Mouse (Mus musculus) sigmoid colon, adult 10 weeks (tissue): ENCODE data around the gene Acot7. TPM values are rescaled to one million over a fixed set of nuclear protein-coding genes. Genes with fewer than 3 reads are reported as not detected.

ENCODE experiments used
- polyA plus RNA-seq: library from polyadenylated mRNA; stranded (reverse); fragments of 350-450 nt; fragmentation: Illumina TruSeq; extraction: RNeasy Lipid Tissue Mini Kit (QIAGEN cat#74804); gene quantifications from one replicate; pipeline ENCODE4 v1.2.3, GENCODE M21; 2014; ENCODE audit warnings: low read depth, low replicate concordance

Acot7 gene
- 2.2 TPM for polyA plus RNA-seq

DNA sequence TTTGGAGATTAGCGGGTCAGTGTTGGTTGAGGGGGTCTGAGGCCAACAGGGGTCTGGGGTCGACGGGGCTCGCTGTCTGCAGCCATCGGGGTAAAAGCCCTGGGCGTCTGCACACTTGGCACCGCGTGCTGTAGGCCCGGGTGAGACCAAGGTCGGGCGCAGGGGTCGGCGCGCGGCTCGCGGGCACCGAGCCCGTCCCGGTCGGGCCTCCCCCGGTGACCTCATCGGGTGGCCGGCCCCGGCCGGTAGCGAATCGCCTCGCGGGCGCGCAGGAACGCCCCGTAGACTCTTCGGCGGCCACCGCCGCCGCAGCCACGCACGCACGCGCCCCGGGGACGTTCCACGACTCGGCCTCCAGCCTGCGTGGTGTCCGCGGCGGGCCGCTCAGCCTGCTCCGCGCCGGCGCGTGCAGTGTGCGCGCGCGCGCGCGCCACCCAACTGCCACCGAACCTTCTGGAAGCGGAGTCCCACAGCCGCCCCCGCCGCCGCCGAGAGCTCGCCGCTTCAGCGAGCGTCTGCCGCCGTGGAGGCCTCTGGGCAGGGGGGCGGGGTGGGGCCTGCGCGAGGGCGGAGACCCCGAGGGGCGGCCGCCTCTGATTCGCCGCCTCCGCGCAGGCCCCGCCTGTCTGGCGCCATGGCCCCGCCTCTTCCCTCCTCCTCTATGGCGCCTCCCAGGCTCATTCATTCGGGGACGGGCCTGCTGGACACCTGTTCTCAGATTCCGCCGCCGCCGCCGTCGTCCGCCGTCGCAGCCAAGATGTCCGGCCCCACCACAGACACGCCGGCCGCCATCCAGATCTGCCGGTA is at the start of gene Acot7:
Gene Acot7, plus strand, starts transcription at position 598 of the 807 bp plus-strand sequence.

DNA sequence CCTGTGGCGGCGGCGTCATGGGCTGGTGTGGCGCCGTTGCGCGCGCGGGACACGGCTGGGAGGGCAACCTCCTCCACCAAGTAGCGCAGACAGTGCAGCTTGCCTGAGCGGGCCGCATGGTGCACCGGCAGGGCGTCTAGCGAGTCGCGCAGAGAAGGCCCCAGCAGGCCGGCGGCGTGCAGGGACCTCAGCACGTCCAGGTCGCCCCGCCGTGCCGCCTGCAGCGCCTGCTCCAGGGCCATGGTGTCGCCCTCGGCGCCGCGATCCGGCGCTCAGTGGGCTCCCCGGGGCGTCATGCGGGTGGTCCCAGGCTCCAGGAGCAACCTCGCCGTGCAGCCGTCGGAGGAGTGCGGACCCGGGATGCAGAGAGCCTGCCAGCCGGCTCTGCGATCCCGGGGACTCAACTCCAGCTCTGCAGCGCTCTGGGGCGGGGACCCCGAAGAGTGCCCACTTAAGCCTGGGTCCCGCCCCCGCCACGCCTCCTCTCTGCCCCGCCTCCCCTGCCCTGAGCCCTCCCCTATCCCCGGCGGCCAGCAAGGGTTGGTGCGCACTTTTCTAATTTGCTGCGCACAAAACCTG is 25.9 kb upstream of the Acot7 start, which contains the start of gene Espn:
Gene Espn, minus strand, starts transcription at position 406 of the 579 bp plus-strand sequence.

DNA sequence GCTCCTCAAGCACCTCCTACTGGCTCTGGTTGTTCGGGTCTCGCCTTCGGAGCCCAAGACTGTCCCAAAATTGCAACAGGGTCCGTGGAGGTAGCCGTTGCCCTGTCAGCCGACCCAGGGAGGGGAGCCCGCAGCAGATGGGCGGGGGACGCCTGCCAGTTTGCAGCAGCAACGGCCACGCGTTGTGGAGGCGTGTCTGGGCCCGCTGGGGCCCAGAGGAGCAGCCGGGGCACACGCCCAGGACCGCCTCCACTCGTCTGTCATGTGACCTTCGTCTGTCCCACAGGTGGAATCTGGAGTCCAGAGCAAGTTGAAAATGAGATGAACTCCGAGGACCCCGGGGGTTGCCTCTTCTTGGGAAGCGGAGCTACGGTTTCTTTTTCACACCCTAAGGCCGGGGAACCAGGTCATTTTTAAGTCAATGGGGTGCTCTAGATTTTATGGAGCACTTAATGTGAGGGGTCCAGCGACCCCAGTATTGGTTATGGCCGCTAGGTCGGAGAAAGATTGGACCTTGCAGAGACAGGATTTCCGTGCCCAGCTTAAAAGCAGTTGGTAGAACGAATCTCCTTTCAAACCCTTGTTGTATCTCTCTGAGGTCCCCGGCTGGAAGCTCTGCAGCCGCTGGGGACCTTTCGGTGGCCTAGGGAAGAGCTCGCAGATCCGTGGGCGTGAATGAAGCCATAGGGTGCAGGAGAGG is 19.2 kb upstream of the Acot7 start, which contains the start of gene Hes2:
Gene Hes2, plus strand, starts transcription at position 283 of the 700 bp plus-strand sequence.

GRCm38 (mm10) chr4:152273621-152274236 is 95.8 kb downstream of the Acot7 start, which contains the start of gene Gpr153:
Gene Gpr153 (plus strand): TSS chr4:152274232.

DNA sequence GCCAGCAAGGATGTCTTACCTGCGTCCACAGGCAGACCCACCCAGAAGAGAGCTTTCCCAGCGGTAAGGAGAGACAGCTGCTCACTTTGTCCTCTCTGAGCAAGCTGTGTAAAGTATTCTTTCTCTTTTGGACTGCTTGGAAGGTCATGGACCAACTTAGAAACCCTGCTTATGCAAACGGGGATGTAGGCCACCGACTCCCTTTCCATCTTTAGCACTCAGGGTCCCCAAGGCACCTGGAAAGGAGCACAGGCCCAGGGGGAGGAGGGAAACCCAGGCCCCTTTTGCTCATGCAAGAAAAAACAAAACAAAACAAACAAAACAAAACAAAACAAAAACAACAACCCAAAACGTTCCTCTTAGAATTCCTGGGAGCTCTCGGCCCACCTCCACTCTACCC is 113.6 kb downstream of the Acot7 start, which contains the start of gene Hes3:
Gene Hes3, minus strand, starts transcription at position 101 of the 400 bp plus-strand sequence.

GRCm38 (mm10) chr4:152296874-152297861 is 119.2 kb downstream of the Acot7 start, which contains the start of gene Icmt:
Gene Icmt (plus strand): TSS chr4:152297227.

GRCm38 (mm10) chr4:152318517-152319234 is 140.7 kb downstream of the Acot7 start, which contains the start of gene Rnf207:
Gene Rnf207 (minus strand): TSS chr4:152318993.

Other genes with a start within 250 kb of the Acot7 start
- 34.9 TPM for gene Dnajc11, start 244.4 kb upstream of the Acot7 start, polyA plus RNA-seq
- 0.60 TPM for gene Thap3, start 189.1 kb upstream of the Acot7 start, polyA plus RNA-seq
- gene Phf13, start 181.9 kb upstream of the Acot7 start, polyA plus RNA-seq, result 10.5 TPM
- 2.9 TPM for gene Klhl21, start 169.3 kb upstream of the Acot7 start, polyA plus RNA-seq
- gene Zbtb48, start 150.5 kb upstream of the Acot7 start, polyA plus RNA-seq, result 2.0 TPM
- gene Tas1r1, start 139.6 kb upstream of the Acot7 start, polyA plus RNA-seq, result not detected
- gene Nol9, start 138.8 kb upstream of the Acot7 start, polyA plus RNA-seq, result 11.6 TPM
- not detected for gene Plekhg5, start 105.6 kb upstream of the Acot7 start, polyA plus RNA-seq
- gene Tnfrsf25, start 62.2 kb upstream of the Acot7 start, polyA plus RNA-seq, result not detected
- 4.1 TPM for gene Espn, start 25.8 kb upstream of the Acot7 start, polyA plus RNA-seq
- gene Hes2, start 19.3 kb upstream of the Acot7 start, polyA plus RNA-seq, result 1.7 TPM
- gene Gpr153, start 96.1 kb downstream of the Acot7 start, polyA plus RNA-seq, result 2.1 TPM
- not detected for gene Hes3, start 113.5 kb downstream of the Acot7 start, polyA plus RNA-seq
- gene Icmt, start 119.1 kb downstream of the Acot7 start, polyA plus RNA-seq, result 9.4 TPM
- 0.82 TPM for gene Rnf207, start 140.9 kb downstream of the Acot7 start, polyA plus RNA-seq
- gene Rpl22, start 147.6 kb downstream of the Acot7 start, polyA plus RNA-seq, result 461 TPM
- gene Chd5, start 160.5 kb downstream of the Acot7 start, polyA plus RNA-seq, result 0.09 TPM